Mouse (Mus musculus): ENCODE measurements around the gene Krt7. TPM values are rescaled to one million over a fixed set of nuclear protein-coding genes. Genes with fewer than 3 reads are reported as not detected.
A peak's percentile ranks its signal among the peaks of the same experiment; 100 is the strongest.

Krt7 gene
- polyA plus RNA-seq, 1 experiment from 2014 or later = 24.4 TPM

- no peak for ATAC-seq (ENCODE audit: low FRiP score, low read depth)
- no peak overlapping the region for H3K4me2 ChIP-seq (replicated peaks)
- H3K4me1 ChIP-seq = no peaks in the 10 kb centered on the region
- 0 out of 2 replicates have a peak, but pooled peaks cover 2% of the 10 kb centered on the region for H3K27me3 ChIP-seq
- WGBS = 83% methylated on average over 2 of the region's 2 CpGs
- peaks cover 4% of the 10 kb centered on the region for H3K9me3 ChIP-seq
- H3K27ac ChIP-seq = no peak overlapping the region
- no peak overlapping the region for H3K9ac ChIP-seq
- no peak overlapping the region for H3K4me3 ChIP-seq
- no peaks in the 10 kb centered on the region for H3K36me3 ChIP-seq
Measured at GRCm38 (mm10) chr15:101455292-101455691, 44.4 kb downstream of the Krt7 start.

DNA sequence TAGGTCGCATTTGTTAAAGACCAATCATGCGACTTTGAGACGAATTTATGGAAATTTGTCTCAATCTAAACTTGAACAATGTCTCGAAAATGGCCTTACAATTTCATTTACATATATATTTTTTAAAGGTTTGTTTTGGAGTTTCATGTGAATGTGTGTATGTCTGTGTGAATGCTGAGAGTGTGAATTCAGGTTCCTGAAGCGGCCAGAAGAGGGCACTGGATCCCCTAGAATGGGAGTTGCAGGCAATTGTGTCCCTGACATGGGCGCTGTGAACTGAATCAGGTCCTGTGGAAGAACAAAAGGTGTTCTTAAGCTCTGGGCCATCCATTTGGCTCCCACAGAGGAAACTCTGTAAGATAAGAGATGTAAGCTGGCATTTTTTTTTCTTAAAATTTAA is 45.0 kb downstream of the Krt7 start:
- no peak overlapping the region for H3K4me2 ChIP-seq (replicated peaks)
- H3K27ac ChIP-seq = no peak overlapping the region
- no peaks in the 10 kb centered on the region for H3K4me1 ChIP-seq
- no peaks in the 10 kb centered on the region for H3K36me3 ChIP-seq
- H3K27me3 ChIP-seq = 0 out of 2 replicates have a peak, but pooled peaks cover 2% of the 10 kb centered on the region
- no peak overlapping the region for H3K9ac ChIP-seq
- ATAC-seq (ENCODE audit: low FRiP score, low read depth) = no peak
- 88% methylated on average over 6 of the region's 6 CpGs for WGBS
- H3K4me3 ChIP-seq = no peak overlapping the region
- H3K9me3 ChIP-seq = peaks cover 4% of the 10 kb centered on the region

GRCm38 (mm10) chr15:101458361-101458930 is 47.6 kb downstream of the Krt7 start:
- Histone ChIP-seq H3K27ac (no peak overlapping the region), H3K27me3 (no peaks in the 10 kb centered on the region), H3K4me2 (replicated peaks) (no peak overlapping the region), H3K4me3 (no peak overlapping the region), H3K9ac (no peak overlapping the region), H3K36me3 (no peaks in the 10 kb centered on the region), H3K9me3 (peaks cover 4% of the 10 kb centered on the region), H3K4me1 (no peaks in the 10 kb centered on the region)
- 80% methylated on average over 16 of the region's 16 CpGs for WGBS
- no peak for ATAC-seq (ENCODE audit: low FRiP score, low read depth)

DNA sequence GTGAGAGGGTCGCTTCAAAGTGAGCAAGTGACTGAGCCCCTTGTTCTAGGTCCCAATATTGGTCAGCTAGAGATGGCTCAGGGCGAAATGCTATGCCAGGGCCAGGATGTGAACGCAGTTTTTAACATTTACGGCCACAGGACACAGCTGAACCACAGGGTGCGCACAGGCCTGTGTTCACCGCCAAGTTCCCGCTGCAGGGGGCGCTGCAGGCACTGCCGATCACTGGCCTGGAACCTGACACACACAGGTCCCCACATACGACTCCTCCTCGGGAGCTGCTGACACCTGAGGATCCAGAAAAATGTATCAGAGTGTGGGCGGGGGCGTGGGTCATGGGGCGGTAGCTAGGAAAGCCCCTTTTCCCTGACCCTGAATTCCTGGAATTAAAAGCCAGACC is 48.4 kb downstream of the Krt7 start:
- Histone ChIP-seq H3K4me1 (no peaks in the 10 kb centered on the region), H3K36me3 (no peaks in the 10 kb centered on the region), H3K27me3 (peaks cover 4% of the 10 kb centered on the region; the same call in 1 of the 2 replicates), H3K27ac (no peak overlapping the region), H3K9ac (no peak overlapping the region), H3K4me3 (no peak overlapping the region), H3K9me3 (peaks cover 4% of the 10 kb centered on the region), H3K4me2 (replicated peaks) (no peak overlapping the region)
- 76% methylated on average over 14 of the region's 14 CpGs for WGBS
- ATAC-seq (ENCODE audit: low FRiP score, low read depth) = no peak

DNA sequence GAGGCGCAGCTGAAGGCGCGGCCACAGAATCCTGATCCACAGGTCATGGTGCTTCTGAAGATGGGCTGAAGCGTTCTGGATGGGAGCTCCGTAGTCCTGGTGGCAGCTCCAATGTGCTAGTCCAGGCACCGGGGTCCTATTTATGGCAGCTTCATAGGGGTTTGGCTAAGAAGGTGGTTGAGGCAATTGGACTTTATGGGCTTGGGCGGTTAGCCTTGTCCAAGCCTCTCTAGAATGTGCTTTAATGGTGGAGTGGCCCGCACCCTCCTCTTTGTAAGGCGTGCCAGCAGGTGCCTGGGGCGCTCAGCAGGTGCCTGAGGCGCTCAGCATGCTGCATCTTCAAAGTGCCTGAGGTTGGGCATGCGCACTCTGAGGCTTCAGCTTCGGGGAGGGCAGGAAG is 52.8 kb downstream of the Krt7 start, which contains the start of gene Krt81:
Krt81 (minus strand) TSS at position 101 of the 400 bp plus-strand sequence.
- no peak within 1 kb of the TSS for H3K4me2 ChIP-seq (replicated peaks)
- WGBS = 77% methylated on average over 13 of the region's 13 CpGs

DNA sequence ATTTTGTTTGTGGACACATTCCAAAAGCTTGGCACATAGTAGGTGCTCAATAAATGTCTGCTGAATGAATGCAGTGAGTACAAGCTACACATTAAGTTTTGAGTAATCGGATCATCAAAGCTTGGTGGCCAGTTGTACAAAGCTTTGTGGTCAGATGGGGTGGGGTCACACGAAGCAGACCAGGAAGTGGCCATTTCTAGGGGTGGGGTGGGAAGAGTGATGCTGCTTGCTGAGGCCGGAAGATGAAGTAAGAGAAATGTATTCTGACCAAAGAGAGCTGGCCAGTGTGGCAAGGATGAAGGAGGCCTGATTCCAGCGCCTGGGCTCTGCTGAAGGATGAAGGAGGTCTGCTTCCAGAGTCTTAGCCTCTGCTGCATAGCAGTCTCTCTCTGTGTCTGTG is 58.2 kb downstream of the Krt7 start:
- WGBS = 83% methylated on average over 4 of the region's 4 CpGs
- Histone ChIP-seq H3K27ac (no peak overlapping the region), H3K9ac (no peak overlapping the region), H3K4me3 (no peak overlapping the region), H3K4me1 (no peaks in the 10 kb centered on the region), H3K9me3 (no peaks in the 10 kb centered on the region), H3K36me3 (no peaks in the 10 kb centered on the region), H3K4me2 (replicated peaks) (no peak overlapping the region), H3K27me3 (no peaks in the 10 kb centered on the region)
- no peak for ATAC-seq (ENCODE audit: low FRiP score, low read depth)

More for the DNA sequence above, 52.8 kb downstream of the Krt7 start, which contains the start of gene Krt81:
- H3K9me3 ChIP-seq = no peaks in the 10 kb centered on the region
- no peak for ATAC-seq (ENCODE audit: low FRiP score, low read depth)
- no peak within 1 kb of the TSS for H3K27ac ChIP-seq
- peaks cover 4% of the 10 kb centered on the region; the same call in 1 of the 2 replicates for H3K27me3 ChIP-seq
- H3K9ac ChIP-seq = no peak within 1 kb of the TSS
- H3K4me1 ChIP-seq = no peaks in the 10 kb centered on the region
- no peaks in the 10 kb centered on the region for H3K36me3 ChIP-seq
- no peak within 1 kb of the TSS for H3K4me3 ChIP-seq

DNA sequence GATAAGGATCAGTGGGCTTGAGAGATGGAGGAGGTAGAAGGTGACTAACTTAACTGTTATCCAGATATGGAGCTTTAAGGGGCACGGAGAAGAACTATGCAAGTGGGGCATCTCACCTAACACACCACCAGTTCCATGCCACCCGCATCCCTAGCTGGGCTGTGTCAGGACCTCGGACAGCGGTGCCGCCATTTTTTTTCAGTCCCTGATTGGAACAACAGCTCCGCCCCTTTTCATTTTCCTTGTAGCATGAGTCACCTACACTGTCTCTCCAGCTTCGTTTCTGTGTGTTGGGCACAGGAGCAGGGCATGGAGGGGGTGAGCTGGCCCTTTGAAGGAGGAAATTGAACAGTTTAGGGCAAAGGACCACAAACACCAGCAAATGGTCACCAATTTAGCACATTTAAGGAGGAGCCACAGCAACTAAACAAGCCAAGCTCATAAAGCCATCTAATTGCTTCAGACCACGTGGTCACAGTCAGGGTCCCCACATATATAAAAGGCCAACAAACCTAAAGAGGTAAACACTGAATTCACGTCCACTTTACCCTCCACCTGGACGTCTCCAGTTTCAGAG is 62.2 kb downstream of the Krt7 start, which contains the start of gene Krt86:
Krt86 (plus strand) TSS at position 527 of the 577 bp plus-strand sequence.
- no peak within 1 kb of the TSS for H3K4me3 ChIP-seq
- no peaks in the 10 kb centered on the region for H3K4me1 ChIP-seq
- no peak within 1 kb of the TSS for H3K9ac ChIP-seq
- no peak within 1 kb of the TSS for H3K4me2 ChIP-seq (replicated peaks)
- no peaks in the 10 kb centered on the region for H3K9me3 ChIP-seq
- H3K27ac ChIP-seq = no peak within 1 kb of the TSS
- H3K36me3 ChIP-seq = no peaks in the 10 kb centered on the region
- ATAC-seq (ENCODE audit: low FRiP score, low read depth) = no peak
- H3K27me3 ChIP-seq = peaks cover 7% of the 10 kb centered on the region
- 20% methylated on average over 10 of the region's 10 CpGs for WGBS

GRCm38 (mm10) chr15:101479007-101479665 is 68.3 kb downstream of the Krt7 start:
- WGBS = 7% methylated on average over 31 of the region's 31 CpGs
- Histone ChIP-seq H3K9me3 (no peaks in the 10 kb centered on the region), H3K4me2 (replicated peaks) (peak overlapping the region; percentile 60), H3K9ac (peak overlapping the region; percentile 40; the same call in 1 of the 2 replicates), H3K4me3 (peak overlapping the region; percentile 33), H3K27ac (no peak overlapping the region), H3K27me3 (peaks cover 39% of the 10 kb centered on the region), H3K36me3 (no peaks in the 10 kb centered on the region), H3K4me1 (peaks cover 10% of the 10 kb centered on the region)
- no peak for ATAC-seq (ENCODE audit: low FRiP score, low read depth)

DNA sequence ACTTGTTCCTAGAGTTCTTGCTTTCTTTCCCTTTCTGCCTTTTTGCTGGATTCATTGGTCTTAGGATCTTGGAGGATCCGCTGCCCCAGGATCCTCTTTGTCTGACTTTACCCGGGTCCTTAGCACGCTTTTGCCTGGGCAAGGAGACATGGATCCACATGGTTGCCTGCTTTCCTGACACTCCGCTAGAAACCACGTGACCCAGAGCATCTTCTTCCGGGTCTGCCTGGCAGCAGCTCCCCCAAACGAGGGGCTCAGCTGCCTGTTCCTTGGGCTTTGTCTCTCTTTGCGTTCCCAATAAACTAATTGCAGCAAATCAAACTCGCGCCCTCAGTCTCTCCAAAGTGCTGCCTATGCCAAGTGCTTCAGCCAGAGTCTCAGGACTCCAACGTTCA is 68.8 kb downstream of the Krt7 start:
- peaks cover 39% of the 10 kb centered on the region for H3K27me3 ChIP-seq
- no peak for ATAC-seq (ENCODE audit: low FRiP score, low read depth)
- WGBS = 43% methylated on average over 11 of the region's 11 CpGs
- no peaks in the 10 kb centered on the region for H3K9me3 ChIP-seq
- H3K4me1 ChIP-seq = peaks cover 10% of the 10 kb centered on the region
- H3K9ac ChIP-seq = no peak overlapping the region
- peak overlapping the region; percentile 33 for H3K4me3 ChIP-seq
- peak overlapping the region; percentile 60 for H3K4me2 ChIP-seq (replicated peaks)
- H3K36me3 ChIP-seq = no peaks in the 10 kb centered on the region
- H3K27ac ChIP-seq = no peak overlapping the region

MicroRNA genes within 50 kb of the gene (microRNA counts, 519-probe panel; counts per million panel counts)
- 1,742 counts per million, percentile 20 among the panel's probes with 10 or more counts for microRNA mmu-miR-1941-3p
- not detected for microRNA mmu-miR-1941-5p

Small RNA genes within 50 kb of the gene (microRNA-seq; reads per million reads assigned to microRNA genes)
- gene Mir1941 = 0.70 reads per million

Other genes with a start within 250 kb of the Krt7 start
- 6.1 and 7.1 TPM in 2 replicates for gene Acvr1b, start 237.0 kb upstream of the Krt7 start, polyA plus RNA-seq (2015; fragmentation: Nextera tagmentation; extraction: Ambion mirVana)
- gene Grasp, start 186.9 kb upstream of the Krt7 start, polyA plus RNA-seq (2015; fragmentation: Nextera tagmentation; extraction: Ambion mirVana) = 5.7 and 6.0 TPM in 2 replicates
- 10.0 and 10.3 TPM in 2 replicates for gene Nr4a1, start 156.8 kb upstream of the Krt7 start, polyA plus RNA-seq (2015; fragmentation: Nextera tagmentation; extraction: Ambion mirVana)
- gene Atg101, start 126.8 kb upstream of the Krt7 start, polyA plus RNA-seq (2015; fragmentation: Nextera tagmentation; extraction: Ambion mirVana) = 64.1 and 70.4 TPM in 2 replicates
- gene 6030408B16Rik, start 117.8 kb upstream of the Krt7 start, polyA plus RNA-seq (2015; fragmentation: Nextera tagmentation; extraction: Ambion mirVana) = 1.5 and 1.9 TPM in 2 replicates
- gene Krt80, start 40.9 kb upstream of the Krt7 start, polyA plus RNA-seq (2015; fragmentation: Nextera tagmentation; extraction: Ambion mirVana) = 0.75 and 1.0 TPM in 2 replicates
- 1.3 and 1.7 TPM in 2 replicates for gene Krt87, start 27.8 kb downstream of the Krt7 start, polyA plus RNA-seq (2015; fragmentation: Nextera tagmentation; extraction: Ambion mirVana)
- not detected in 2 replicates for gene Krt88, start 36.7 kb downstream of the Krt7 start, polyA plus RNA-seq (2015; fragmentation: Nextera tagmentation; extraction: Ambion mirVana)
- not detected in 2 replicates for gene Krt81, start 52.7 kb downstream of the Krt7 start, polyA plus RNA-seq (2015; fragmentation: Nextera tagmentation; extraction: Ambion mirVana)
- not detected in 2 replicates for gene Krt86, start 62.4 kb downstream of the Krt7 start, polyA plus RNA-seq (2015; fragmentation: Nextera tagmentation; extraction: Ambion mirVana)
- not detected in 2 replicates for gene Krt83, start 80.5 kb downstream of the Krt7 start, polyA plus RNA-seq (2015; fragmentation: Nextera tagmentation; extraction: Ambion mirVana)
- 0.50 TPM in 1 of 2 replicates, not detected in the other for gene Gm49425, start 106.2 kb downstream of the Krt7 start, polyA plus RNA-seq (2015; fragmentation: Nextera tagmentation; extraction: Ambion mirVana)
- 0.09 and 0.13 TPM in 2 replicates for gene Krt84, start 121.8 kb downstream of the Krt7 start, polyA plus RNA-seq (2015; fragmentation: Nextera tagmentation; extraction: Ambion mirVana)
- gene Krt82, start 139.6 kb downstream of the Krt7 start, polyA plus RNA-seq (2015; fragmentation: Nextera tagmentation; extraction: Ambion mirVana) = not detected in 2 replicates
- 0.08 TPM in 1 of 2 replicates, not detected in the other for gene Krt90, start 151.9 kb downstream of the Krt7 start, polyA plus RNA-seq (2015; fragmentation: Nextera tagmentation; extraction: Ambion mirVana)
- gene Krt75, start 162.9 kb downstream of the Krt7 start, polyA plus RNA-seq (2015; fragmentation: Nextera tagmentation; extraction: Ambion mirVana) = 0.31 and 0.52 TPM in 2 replicates
- gene Gm5414, start 217.1 kb downstream of the Krt7 start, polyA plus RNA-seq (2015; fragmentation: Nextera tagmentation; extraction: Ambion mirVana) = not detected in 2 replicates
- gene Gm5478, start 236.3 kb downstream of the Krt7 start, polyA plus RNA-seq (2015; fragmentation: Nextera tagmentation; extraction: Ambion mirVana) = not detected in 2 replicates